In genomic region chr2:33160326-33160973, GRCm38 (mm10) we compare ENCODE assay signal across 11 mouse cellular contexts. TPM values are rescaled to one million over a fixed set of nuclear protein-coding genes. Genes with fewer than 3 reads are reported as not detected.
DNase-seq lines count a peak whose midpoint lies in the region; ATAC-seq and TF ChIP-seq lines count a peak whose summit lies in the region.
"Had no signal": no experiment of that assay in that cellular context is flagged by ENCODE, and none has a peak within 500 bp of the region (broad histone marks: within the 10 kb centered on the region; RNA-seq: fewer than 3 reads in every experiment).

No protein-coding gene starts in this region.

- no peaks in the 10 kb centered on the region for H3K9me3 ChIP-seq in kidney, embryonic 14.5 days (ENCODE audit: control insufficient read depth, low read length)

- TF ChIP-seq CTCF in spleen, adult 2 months (IDR thresholded peaks at IDR 0.05; ENCODE audit: extremely low read depth, insufficient read depth, insufficient read length, insufficient replicate concordance), result no peak

- no peak overlapping the region for H3K4me2 ChIP-seq in kidney, embryonic 14.5 days (replicated peaks; ENCODE audit: low read depth, low read length)

- no peak overlapping the region for H3K9ac ChIP-seq in kidney, embryonic 14.5 days (ENCODE audit: low read depth, low read length)

- H3K4me3 ChIP-seq in spleen, adult 2 months (ENCODE audit: extremely low read depth, insufficient read depth, insufficient read length), result no peak overlapping the region
- H3K4me3 ChIP-seq in kidney, embryonic 14.5 days (ENCODE audit: low read length), result no peak overlapping the region

- H3K4me1 ChIP-seq in spleen, adult 2 months (ENCODE audit: control insufficient read depth, insufficient read depth, insufficient read length), result no peaks in the 10 kb centered on the region
- peaks cover 14% of the 10 kb centered on the region for H3K4me1 ChIP-seq in kidney, embryonic 14.5 days (ENCODE audit: control insufficient read depth, insufficient read depth, low read length)

- ATAC-seq in kidney, embryonic 14.5 days (ENCODE audit: low FRiP score, low TSS enrichment), result 0 out of 2 replicates have a peak, but pooled peaks have one; percentile 6
- no peak for ATAC-seq in activated CD4-positive, CD25-positive, alpha-beta regulatory T cell, adult 4 months
- no peak for ATAC-seq in cerebellum, adult (ENCODE audit: insufficient number of reproducible peaks, low FRiP score, low TSS enrichment)
- ATAC-seq: inflammation-experienced regulatory T-cells, adult 6 months; Patski had no signal

- H3K27ac ChIP-seq in spleen, adult 2 months (ENCODE audit: insufficient read depth, low read length), result peak overlapping the region; percentile 68; the same call in 1 of the 2 replicates
- H3K27ac ChIP-seq in kidney, embryonic 14.5 days (ENCODE audit: low read depth, low read length), result no peak overlapping the region

- WGBS in spleen, adult 2 months, result 88% methylated on average over 12 of the region's 12 CpGs
- WGBS in kidney, embryonic 14.5 days, result 50% methylated on average over 12 of the region's 12 CpGs

- no peak for TF ChIP-seq POLR2A in spleen, adult 2 months (IDR thresholded peaks at IDR 0.05; ENCODE audit: low read depth, low read length)

- H3K36me3 ChIP-seq in spleen, adult 2 months (ENCODE audit: control insufficient read depth, insufficient read depth, low read length), result no peaks in the 10 kb centered on the region
- no peaks in the 10 kb centered on the region for H3K36me3 ChIP-seq in kidney, embryonic 14.5 days (ENCODE audit: control insufficient read depth, insufficient read depth, low read length)

- no peak for DNase-seq in spleen, adult 2 months (ENCODE audit: low read depth in 1 of 2, low spot score in 2 of 2)
- no peak for DNase-seq in spleen, adult 12 weeks (ENCODE audit: low spot score)
- peak; percentile 70 for DNase-seq in heart, adult 8-10 months (ENCODE audit: low spot score)
- peak; percentile 74 for DNase-seq in testis, postnatal 10 days (ENCODE audit: low spot score)
- no peak for DNase-seq in layer of hippocampus, adult 18-20 months (ENCODE audit: low spot score in 2 of 2)
- DNase-seq: embryo, embryonic 11 days had no signal

- H3K27me3 ChIP-seq in spleen, adult 2 months (ENCODE audit: control insufficient read depth, insufficient read depth, low read length), result no peaks in the 10 kb centered on the region
- H3K27me3 ChIP-seq in kidney, embryonic 14.5 days (ENCODE audit: control insufficient read depth, insufficient read depth, low read length), result no peaks in the 10 kb centered on the region
- H3K27me3 ChIP-seq: Patski had no signal

RNA-seq across cellular contexts. Expression of gene Garnl3, which starts 29.0 kb away (rescaled TPM):
- polyA plus RNA-seq in spleen, adult 2 months (2012; rRNA removed), result 1.9 and 2.3 TPM in 2 replicates
- 1 to 10 TPM; 2.6 to 6.7 (median 3.5) TPM for total RNA-seq in heart, adult 8-10 months (2022)
- polyA plus RNA-seq in kidney, embryonic 14.5 days (2014; fragmentation: Nextera tagmentation; extraction: Ambion mirVana), result 11.6 and 12.1 TPM in 2 replicates
- under 1 TPM in 1 of 2 experiments, not detected in 1; 0.22 TPM for polyA plus RNA-seq in activated CD4-positive, CD25-positive, alpha-beta regulatory T cell, adult 4 months (2017; shearing (Covaris generic))
- 10 to 100 TPM; 28.7 to 37.6 TPM for total RNA-seq in layer of hippocampus, adult 18-20 months (2021)

RNA-seq across cellular contexts. Expression of gene Angptl2, which starts 55.4 kb away (rescaled TPM):
- 36.2 and 39.6 TPM in 2 replicates for polyA plus RNA-seq in spleen, adult 2 months (2012; rRNA removed)
- 10 to 100 TPM; 32.9 to 57.7 (median 53.5) TPM for total RNA-seq in heart, adult 8-10 months (2022)
- 21.1 and 27.0 TPM in 2 replicates for polyA plus RNA-seq in kidney, embryonic 14.5 days (2014; fragmentation: Nextera tagmentation; extraction: Ambion mirVana)
- 10 to 100 TPM in 1 of 2 experiments, 1 to 10 TPM in 1; 7.8 to 11.3 TPM for polyA plus RNA-seq in activated CD4-positive, CD25-positive, alpha-beta regulatory T cell, adult 4 months (2017; shearing (Covaris generic))
- 1 to 10 TPM in 1 of 2 experiments, under 1 TPM in 1; 0.94 to 1.5 TPM for total RNA-seq in layer of hippocampus, adult 18-20 months (2021)

Comparison
In these comparisons a context has a peak if more than half of its experiments do, and no peak if none do; other contexts are left out.
1. DNase-seq: peak in heart, adult 8-10 months (single experiment) and testis, postnatal 10 days (single experiment); none in spleen, adult 2 months (0 of 2), spleen, adult 12 weeks (single experiment) and layer of hippocampus, adult 18-20 months (0 of 2).